Mouse (Mus musculus) liver, embryonic 16.5 days (tissue): Measurements from ENCODE around the gene Cep131. TPM values are rescaled to one million over a fixed set of nuclear protein-coding genes. Genes with fewer than 3 reads are reported as not detected.
A peak's percentile ranks its signal among the peaks of the same experiment; 100 is the strongest.

ENCODE experiments used
- ATAC-seq: fragments of 200-750 bp; cut with Nextera tagmentation; 2 replicates; pipeline ENCODE4 v1.8.0; 2017; ENCODE audit warnings: low read depth, mild to moderate bottlenecking, moderate number of reproducible peaks, moderate library complexity
- H3K27ac ChIP-seq: fragments of 300-500 bp; sonication (generic); 2 replicates; pipeline ENCODE4 v1.5.1; 2014; ENCODE audit warnings: mild to moderate bottlenecking, low read length
- H3K27me3 ChIP-seq: fragments of 300-500 bp; sonication (generic); 2 replicates; pipeline ENCODE4 v1.6.1; 2014; ENCODE audit warnings: low read depth, low read length, mixed read lengths; ENCODE audit not compliant: control insufficient read depth, insufficient read depth
- H3K36me3 ChIP-seq: fragments of 300-500 bp; sonication (generic); 2 replicates; pipeline ENCODE4 v1.6.1; 2014; ENCODE audit warnings: mild to moderate bottlenecking; ENCODE audit not compliant: control insufficient read depth, insufficient read depth
- H3K4me1 ChIP-seq: fragments of 300-500 bp; sonication (generic); 2 replicates; pipeline ENCODE4 v1.6.1; 2014; ENCODE audit warnings: low read depth, low read length, mixed read lengths; ENCODE audit not compliant: control insufficient read depth
- H3K4me2 ChIP-seq: fragments of 300-500 bp; sonication (generic); 2 replicates; pipeline ENCODE4 v1.6.1; 2014; ENCODE audit warnings: low read depth, low read length, mixed read lengths
- H3K4me3 ChIP-seq: fragments of 300-500 bp; sonication (generic); 2 replicates; pipeline ENCODE4 v1.5.1; 2014; ENCODE audit warnings: low read depth, mild to moderate bottlenecking, low read length
- H3K9ac ChIP-seq: fragments of 300-500 bp; sonication (generic); 2 replicates; pipeline ENCODE4 v1.6.1; 2014; ENCODE audit warnings: low read depth, low read length
- H3K9me3 ChIP-seq: fragments of 300-500 bp; sonication (generic); replicated peaks from 2 replicates; pipeline ENCODE4 v1.6.1; 2016; ENCODE audit warnings: low read length; ENCODE audit not compliant: control insufficient read depth
- WGBS: fragments of 180-500 bp; shearing (Covaris S2); extraction: QIAGEN DNeasy Blood & Tissue Kit; methylation state at CpG from one replicate; pipeline ENCODE4 v1.1.7; 2014; ENCODE audit not compliant: insufficient replicate concordance; 5-methylcytosine and 5-hydroxymethylcytosine counted together
- polyA plus RNA-seq: library from polyadenylated mRNA; unstranded; fragments of >200 nt; fragmentation: Nextera tagmentation; extraction: Ambion mirVana; gene quantifications from 2 replicates; pipeline ENCODE4 v1.2.1, GENCODE M21; 2015

Cep131 gene
- 3.3 and 3.4 TPM in 2 replicates for polyA plus RNA-seq

- under 1% methylated on average over 34 of the region's 42 CpGs for WGBS
- Histone ChIP-seq H3K27me3 (no peaks in the 10 kb centered on the region), H3K4me3 (peak within 1 kb of the TSS; percentile 87), H3K4me2 (peak within 1 kb of the TSS; percentile 97), H3K9ac (peak within 1 kb of the TSS; percentile 91), H3K36me3 (no peaks in the 10 kb centered on the region; the same call in 1 of the 2 replicates), H3K4me1 (peaks cover 12% of the 10 kb centered on the region), H3K27ac (peak within 1 kb of the TSS; percentile 62; the same call in 1 of the 2 replicates), H3K9me3 (no peaks in the 10 kb centered on the region)
- ATAC-seq = peak; percentile 99
Measured at GRCm38 (mm10) chr11:120086702-120087152, at the start of gene Cep131. TSS of gene Cep131 (minus strand) at chr11:120086827.

- WGBS = 70% methylated on average over 8 of the region's 8 CpGs
- Histone ChIP-seq H3K36me3 (peaks cover 19% of the 10 kb centered on the region), H3K27ac (peak overlapping the region; percentile 82), H3K4me3 (no peak overlapping the region), H3K9ac (no peak overlapping the region), H3K4me1 (peaks cover 51% of the 10 kb centered on the region), H3K27me3 (no peaks in the 10 kb centered on the region), H3K9me3 (no peaks in the 10 kb centered on the region), H3K4me2 (peak overlapping the region; percentile 43; the same call in 1 of the 2 replicates)
- no peak for ATAC-seq
Measured at GRCm38 (mm10) chr11:120136195-120136594, 49.6 kb upstream of the Cep131 start.

- Histone ChIP-seq H3K27ac (peak overlapping the region; percentile 82), H3K27me3 (no peaks in the 10 kb centered on the region), H3K9me3 (no peaks in the 10 kb centered on the region), H3K4me3 (no peak overlapping the region), H3K4me1 (peaks cover 51% of the 10 kb centered on the region), H3K9ac (no peak overlapping the region), H3K36me3 (peaks cover 17% of the 10 kb centered on the region), H3K4me2 (no peak overlapping the region)
- ATAC-seq = peak; percentile 47
- WGBS = 67% methylated on average over 9 of the region's 9 CpGs
Measured at GRCm38 (mm10) chr11:120134847-120135530, 48.4 kb upstream of the Cep131 start.

- Histone ChIP-seq H3K4me2 (no peak overlapping the region), H3K27ac (no peak overlapping the region), H3K9me3 (no peaks in the 10 kb centered on the region), H3K9ac (no peak overlapping the region), H3K27me3 (no peaks in the 10 kb centered on the region), H3K36me3 (peaks cover 17% of the 10 kb centered on the region), H3K4me1 (peaks cover 44% of the 10 kb centered on the region), H3K4me3 (no peak overlapping the region)
- ATAC-seq = no peak
- WGBS = 80% methylated on average over 5 of the region's 5 CpGs
Measured at GRCm38 (mm10) chr11:120134148-120134547, 47.5 kb upstream of the Cep131 start.

- H3K36me3 ChIP-seq = peaks cover 27% of the 10 kb centered on the region
- H3K9ac ChIP-seq = no peak overlapping the region
- H3K27me3 ChIP-seq = no peaks in the 10 kb centered on the region
- H3K9me3 ChIP-seq = no peaks in the 10 kb centered on the region
- H3K27ac ChIP-seq = no peak overlapping the region
- no peaks in the 10 kb centered on the region for H3K4me1 ChIP-seq
- ATAC-seq = no peak
- H3K4me2 ChIP-seq = no peak overlapping the region
- WGBS = 78% methylated on average over 7 of the region's 7 CpGs
- no peak overlapping the region for H3K4me3 ChIP-seq
Measured at GRCm38 (mm10) chr11:120129281-120129680, 42.7 kb upstream of the Cep131 start.

- peaks cover 27% of the 10 kb centered on the region for H3K36me3 ChIP-seq
- no peaks in the 10 kb centered on the region for H3K27me3 ChIP-seq
- no peaks in the 10 kb centered on the region for H3K9me3 ChIP-seq
- no peaks in the 10 kb centered on the region for H3K4me1 ChIP-seq
- WGBS = 60% methylated on average over 2 of the region's 2 CpGs
- no peak overlapping the region for H3K9ac ChIP-seq
- no peak overlapping the region for H3K4me3 ChIP-seq
- no peak for ATAC-seq
- H3K4me2 ChIP-seq = no peak overlapping the region
- H3K27ac ChIP-seq = no peak overlapping the region
Measured at GRCm38 (mm10) chr11:120126845-120127244, 40.2 kb upstream of the Cep131 start.

GRCm38 (mm10) chr11:120122126-120122525 is 35.5 kb upstream of the Cep131 start:
- Histone ChIP-seq H3K4me1 (no peaks in the 10 kb centered on the region), H3K4me2 (no peak overlapping the region), H3K36me3 (peaks cover 12% of the 10 kb centered on the region), H3K27me3 (no peaks in the 10 kb centered on the region), H3K9ac (no peak overlapping the region), H3K4me3 (no peak overlapping the region), H3K27ac (no peak overlapping the region), H3K9me3 (no peaks in the 10 kb centered on the region)
- WGBS = 87% methylated on average over 12 of the region's 12 CpGs
- no peak for ATAC-seq

- Histone ChIP-seq H3K9me3 (no peaks in the 10 kb centered on the region), H3K4me2 (no peak overlapping the region), H3K27ac (no peak overlapping the region), H3K27me3 (no peaks in the 10 kb centered on the region), H3K9ac (no peak overlapping the region), H3K4me1 (no peaks in the 10 kb centered on the region), H3K36me3 (peaks cover 9% of the 10 kb centered on the region), H3K4me3 (no peak overlapping the region)
- no peak; the same call in 1 of the 2 replicates for ATAC-seq
- WGBS = 75% methylated on average over 17 of the region's 17 CpGs
Measured at GRCm38 (mm10) chr11:120120642-120121420, 34.2 kb upstream of the Cep131 start.
